17 mouse cellular contexts compared by ENCODE assay signal in the genomic region with DNA sequence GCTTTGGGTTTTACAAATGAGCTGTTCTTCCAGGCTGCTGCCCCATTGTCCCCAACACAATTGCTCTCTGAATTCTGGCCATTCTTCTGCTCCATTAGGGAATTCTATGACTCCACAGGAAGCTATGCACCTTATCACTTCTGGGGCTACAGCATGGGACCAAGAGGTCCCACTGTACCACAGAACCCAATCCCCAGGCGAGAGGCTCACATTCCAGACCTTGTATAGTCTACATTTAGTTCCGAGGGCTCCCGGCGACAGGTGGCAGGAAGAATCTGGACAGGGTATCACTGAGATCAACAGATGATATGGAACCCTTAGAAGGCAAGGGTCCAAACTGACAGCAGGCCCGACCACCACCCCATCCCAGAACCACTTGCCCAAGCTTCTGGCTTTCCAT. TPM values are rescaled to one million over a fixed set of nuclear protein-coding genes. Genes with fewer than 3 reads are reported as not detected.
DNase-seq lines count a peak whose midpoint lies in the region; ATAC-seq lines count a peak whose summit lies in the region.
"Had no signal": no experiment of that assay in that cellular context is flagged by ENCODE, and none has a peak within 500 bp of the region (broad histone marks: within the 10 kb centered on the region; RNA-seq: fewer than 3 reads in every experiment).

No protein-coding gene starts in this region.

- no peak for DNase-seq in embryonic facial prominence, embryonic 10.5 days (ENCODE audit: low spot score)
- DNase-seq in heart, adult 9 months (ENCODE audit: low spot score in 2 of 2), result no peak
- DNase-seq in limb, embryonic 10.5 days (ENCODE audit: low spot score), result no peak
- peak; percentile 20 for DNase-seq in ES-CJ7 (ENCODE audit: low read depth, low spot score)
- DNase-seq in right cerebral cortex, postnatal 10 days (ENCODE audit: low spot score in 2 of 2), result no peak
- DNase-seq: adrenal gland, postnatal 36 days; cerebellum, adult 8-10 months; kidney, postnatal 10 days; liver, postnatal 0 days had no signal

- no peaks in the 10 kb centered on the region for H3K27me3 ChIP-seq in embryonic facial prominence, embryonic 15.5 days
- H3K27me3 ChIP-seq in embryonic facial prominence, embryonic 10.5 days (replicated peaks; ENCODE audit: low read depth, poor library complexity, severe bottlenecking), result no peaks in the 10 kb centered on the region
- H3K27me3 ChIP-seq in heart, embryonic 14.5 days (ENCODE audit: control insufficient read depth, insufficient read depth, low read length), result no peaks in the 10 kb centered on the region
- H3K27me3 ChIP-seq in limb, embryonic 15.5 days, result no peaks in the 10 kb centered on the region
- H3K27me3 ChIP-seq in limb, embryonic 10.5 days (ENCODE audit: low read depth, poor library complexity, severe bottlenecking), result no peaks in the 10 kb centered on the region
- H3K27me3 ChIP-seq: midbrain, embryonic 13.5 days; Patski had no signal

- H3K4me1 ChIP-seq in embryonic facial prominence, embryonic 15.5 days, result peaks cover 56% of the 10 kb centered on the region
- peaks cover 85% of the 10 kb centered on the region for H3K4me1 ChIP-seq in embryonic facial prominence, embryonic 10.5 days
- peaks cover 73 to 90% of the 10 kb centered on the region in 2 experiments for H3K4me1 ChIP-seq in heart, embryonic 14.5 days (ENCODE audit: control insufficient read depth in 2 of 2, insufficient read depth in 2 of 2, low read length in 2 of 2)
- H3K4me1 ChIP-seq in limb, embryonic 15.5 days, result peaks cover 45% of the 10 kb centered on the region
- H3K4me1 ChIP-seq in limb, embryonic 10.5 days, result peaks cover 52% of the 10 kb centered on the region

- WGBS in embryonic facial prominence, embryonic 15.5 days, result 76% methylated on average over 5 of the region's 5 CpGs
- WGBS in embryonic facial prominence, embryonic 10.5 days, result 69% methylated on average over 5 of the region's 5 CpGs
- WGBS in heart, embryonic 14.5 days, result 25% methylated on average over 5 of the region's 5 CpGs
- WGBS in limb, embryonic 15.5 days, result 78% methylated on average over 5 of the region's 5 CpGs
- 87% methylated on average over 5 of the region's 5 CpGs for WGBS in limb, embryonic 10.5 days

- no peak overlapping the region for H3K4me3 ChIP-seq in embryonic facial prominence, embryonic 15.5 days (replicated peaks)
- no peak overlapping the region for H3K4me3 ChIP-seq in embryonic facial prominence, embryonic 10.5 days
- no peak overlapping the region for H3K4me3 ChIP-seq in heart, embryonic 14.5 days (ENCODE audit: control insufficient read depth in 1 of 2, insufficient read depth in 1 of 2, low read depth in 1 of 2, low read length in 2 of 2)
- H3K4me3 ChIP-seq in limb, embryonic 15.5 days, result no peak overlapping the region
- no peak overlapping the region for H3K4me3 ChIP-seq in limb, embryonic 10.5 days
- H3K4me3 ChIP-seq: midbrain, embryonic 13.5 days had no signal

- 0 out of 2 replicates have a peak overlapping the region, but pooled peaks have one; percentile 17 for H3K27ac ChIP-seq in embryonic facial prominence, embryonic 15.5 days (replicated peaks)
- no peak overlapping the region for H3K27ac ChIP-seq in embryonic facial prominence, embryonic 10.5 days (replicated peaks)
- peak overlapping the region; percentile 90 to 94 for H3K27ac ChIP-seq in heart, embryonic 14.5 days (replicated peaks in 1 of 2; ENCODE audit: control insufficient read depth in 1 of 2, insufficient read depth in 1 of 2, low read depth in 2 of 2, low read length in 2 of 2)
- H3K27ac ChIP-seq in limb, embryonic 15.5 days, result peak overlapping the region; percentile 17; the same call in 1 of the 2 replicates
- H3K27ac ChIP-seq in limb, embryonic 10.5 days, result no peak overlapping the region
- H3K27ac ChIP-seq: midbrain, embryonic 13.5 days had no signal

- no peaks in the 10 kb centered on the region for H3K36me3 ChIP-seq in embryonic facial prominence, embryonic 15.5 days
- peaks cover 43% of the 10 kb centered on the region for H3K36me3 ChIP-seq in embryonic facial prominence, embryonic 10.5 days (replicated peaks)
- peaks cover 41% of the 10 kb centered on the region for H3K36me3 ChIP-seq in heart, embryonic 14.5 days (ENCODE audit: control insufficient read depth, insufficient read depth, low read length)
- peaks cover 28% of the 10 kb centered on the region; the same call in 1 of the 2 replicates for H3K36me3 ChIP-seq in limb, embryonic 15.5 days
- H3K36me3 ChIP-seq in limb, embryonic 10.5 days, result peaks cover 2% of the 10 kb centered on the region; the same call in 1 of the 2 replicates
- H3K36me3 ChIP-seq: midbrain, embryonic 13.5 days had no signal

- H3K9me3 ChIP-seq in embryonic facial prominence, embryonic 15.5 days (replicated peaks), result no peaks in the 10 kb centered on the region
- no peaks in the 10 kb centered on the region for H3K9me3 ChIP-seq in embryonic facial prominence, embryonic 10.5 days
- no peaks in the 10 kb centered on the region for H3K9me3 ChIP-seq in heart, embryonic 14.5 days (ENCODE audit: control insufficient read depth, low read length)
- H3K9me3 ChIP-seq in limb, embryonic 15.5 days, result no peaks in the 10 kb centered on the region
- no peaks in the 10 kb centered on the region for H3K9me3 ChIP-seq in limb, embryonic 10.5 days (replicated peaks)
- H3K9me3 ChIP-seq: midbrain, embryonic 13.5 days had no signal

- H3K4me2 ChIP-seq in embryonic facial prominence, embryonic 15.5 days (replicated peaks), result no peak overlapping the region
- H3K4me2 ChIP-seq in heart, embryonic 14.5 days (ENCODE audit: low read length), result peak overlapping the region; percentile 60
- H3K4me2 ChIP-seq in limb, embryonic 15.5 days, result no peak overlapping the region
- H3K4me2 ChIP-seq: midbrain, embryonic 13.5 days had no signal

- no peak overlapping the region for H3K9ac ChIP-seq in embryonic facial prominence, embryonic 15.5 days
- peak overlapping the region; percentile 47 for H3K9ac ChIP-seq in heart, embryonic 14.5 days (ENCODE audit: low read length)
- H3K9ac ChIP-seq in limb, embryonic 15.5 days, result no peak overlapping the region
- H3K9ac ChIP-seq: liver, postnatal 0 days; midbrain, embryonic 13.5 days had no signal

- ATAC-seq in embryonic facial prominence, embryonic 15.5 days (ENCODE audit: insufficient number of reproducible peaks, low FRiP score, low TSS enrichment, low read depth), result no peak
- ATAC-seq in heart, embryonic 14.5 days (ENCODE audit: insufficient number of reproducible peaks, insufficient read depth, low FRiP score, low read depth), result no peak
- 0 out of 2 replicates have a peak, but pooled peaks have one; percentile 20 for ATAC-seq in limb, embryonic 15.5 days (ENCODE audit: insufficient number of reproducible peaks, low FRiP score, low TSS enrichment, low read depth)
- ATAC-seq: forebrain, embryonic 14.5 days; hindbrain, embryonic 16.5 days; intestine, postnatal 0 days; liver, postnatal 0 days; midbrain, embryonic 13.5 days; Patski had no signal

RNA-seq across cellular contexts. Expression of a gene that starts 50.7 kb away (rescaled TPM):
- polyA plus RNA-seq in embryonic facial prominence, embryonic 15.5 days (2015; fragmentation: Nextera tagmentation; extraction: Ambion mirVana), result 3.3 and 3.4 TPM in 2 replicates
- 2.4 and 2.7 TPM in 2 replicates for polyA plus RNA-seq in embryonic facial prominence, embryonic 10.5 days (2016; fragmentation: Nextera tagmentation; extraction: Ambion mirVana)
- 2.6 and 3.4 TPM in 2 replicates for polyA plus RNA-seq in heart, embryonic 14.5 days (2014; fragmentation: Nextera tagmentation; extraction: Ambion mirVana)
- 3.1 and 3.9 TPM in 2 replicates for polyA plus RNA-seq in limb, embryonic 15.5 days (2015; fragmentation: Nextera tagmentation; extraction: Ambion mirVana)
- 0.69 and 1.2 TPM in 2 replicates for polyA plus RNA-seq in limb, embryonic 10.5 days (2016; fragmentation: Nextera tagmentation; extraction: Ambion mirVana)

Comparison
In these comparisons a context has a peak if more than half of its experiments do, and no peak if none do; other contexts are left out.
1. H3K27ac ChIP-seq: peak in embryonic facial prominence, embryonic 15.5 days (single experiment), heart, embryonic 14.5 days (2 of 2) and limb, embryonic 15.5 days (single experiment); none in embryonic facial prominence, embryonic 10.5 days (single experiment) and limb, embryonic 10.5 days (single experiment).